Mouse (Mus musculus) liver, embryonic 11.5 days (tissue): Measurements from ENCODE around the gene Olfr1501. TPM values are rescaled to one million over a fixed set of nuclear protein-coding genes. Genes with fewer than 3 reads are reported as not detected.
"Not testable (repeated sequence)": the region's sequence is repeated elsewhere in the genome, so short reads cannot be mapped to it uniquely, and the experiment has no call there.

Experiments
- ATAC-seq: fragments of 200-750 bp; cut with Nextera tagmentation; replicated peaks from 2 replicates; pipeline ENCODE4 v1.8.0; 2017; ENCODE audit warnings: moderate number of reproducible peaks, mild to moderate bottlenecking, moderate TSS enrichment, moderate library complexity; ENCODE audit not compliant: low FRiP score
- DNase-seq: peaks from one replicate; pipeline ENCODE4 v3.0.0-alpha.2; 2017; ENCODE audit warnings: low spot score
- H3K27ac ChIP-seq: fragments of 300-500 bp; sonication (generic); 2 replicates; pipeline ENCODE4 v1.5.1; 2014; ENCODE audit warnings: mild to moderate bottlenecking, low read depth, low read length, control low read depth
- H3K27me3 ChIP-seq: fragments of 300-500 bp; sonication (generic); replicated peaks from 2 replicates; pipeline ENCODE4 v1.6.1; 2014; ENCODE audit warnings: low read length, mixed read lengths; ENCODE audit not compliant: control insufficient read depth, insufficient read depth
- H3K36me3 ChIP-seq: fragments of 300-500 bp; sonication (generic); 2 replicates; pipeline ENCODE4 v1.6.1; 2014; ENCODE audit warnings: mild to moderate bottlenecking, low read length, moderate library complexity, mixed read lengths; ENCODE audit not compliant: control insufficient read depth, insufficient read depth
- H3K4me1 ChIP-seq: fragments of 300-500 bp; sonication (generic); replicated peaks from 2 replicates; pipeline ENCODE4 v1.6.1; 2014; ENCODE audit warnings: low read length, mixed read lengths; ENCODE audit not compliant: control insufficient read depth, insufficient read depth
- H3K4me2 ChIP-seq: fragments of 300-500 bp; sonication (generic); 2 replicates; pipeline ENCODE4 v1.6.1; 2014; ENCODE audit warnings: mild to moderate bottlenecking, control low read depth, moderate library complexity
- H3K4me3 ChIP-seq: fragments of 300-500 bp; sonication (generic); 2 replicates; pipeline ENCODE4 v1.5.1; 2014; ENCODE audit warnings: low read depth, low read length, control low read depth
- H3K9ac ChIP-seq: fragments of 300-500 bp; sonication (generic); 2 replicates; pipeline ENCODE4 v1.6.1; 2014; ENCODE audit warnings: low read depth, low read length, control low read depth
- H3K9me3 ChIP-seq: fragments of 300-500 bp; sonication (generic); 2 replicates; pipeline ENCODE4 v1.6.1; 2016; ENCODE audit warnings: low read length, inconsistent platforms, mixed read lengths; ENCODE audit not compliant: control insufficient read depth
- WGBS: fragments of 180-500 bp; shearing (Covaris S2); extraction: QIAGEN DNeasy Blood & Tissue Kit; methylation state at CpG from one replicate; pipeline ENCODE4 v1.1.7; 2014; 5-methylcytosine and 5-hydroxymethylcytosine counted together
- polyA plus RNA-seq: library from polyadenylated mRNA; unstranded; fragments of >200 nt; fragmentation: Nextera tagmentation; extraction: Ambion mirVana; gene quantifications from 2 replicates; pipeline ENCODE4 v1.2.1, GENCODE M21; 2014

Gene Olfr1501
- polyA plus RNA-seq, result not detected in 2 replicates

- not testable (repeated sequence) for H3K4me1 ChIP-seq, H3K4me3 ChIP-seq, ATAC-seq, H3K36me3 ChIP-seq, DNase-seq, H3K9me3 ChIP-seq, H3K27me3 ChIP-seq, H3K9ac ChIP-seq, H3K27ac ChIP-seq, H3K4me2 ChIP-seq
Measured at GRCm38 (mm10) chr19:13850592-13850991, at the start of gene Olfr1501. Gene Olfr1501 (minus strand): TSS chr19:13850692.

- DNase-seq, result no peak
- no peak within 1 kb of the TSS for H3K27ac ChIP-seq
- no peak within 1 kb of the TSS for H3K9ac ChIP-seq
- no peaks in the 10 kb centered on the region for H3K36me3 ChIP-seq
- H3K4me2 ChIP-seq, result no peak within 1 kb of the TSS
- no peaks in the 10 kb centered on the region for H3K27me3 ChIP-seq
- H3K9me3 ChIP-seq, result no peaks in the 10 kb centered on the region
- ATAC-seq, result no peak
- H3K4me3 ChIP-seq, result no peak within 1 kb of the TSS
- 60% methylated on average over 1 of the region's 1 CpGs for WGBS
- no peaks in the 10 kb centered on the region for H3K4me1 ChIP-seq
Measured at GRCm38 (mm10) chr19:13897828-13898227, 47.3 kb upstream of the Olfr1501 start, which contains the start of gene Olfr1504. Gene Olfr1504 (minus strand): TSS chr19:13897928.

- Histone ChIP-seq H3K9ac (no peak within 1 kb of the TSS), H3K27ac (no peak within 1 kb of the TSS), H3K27me3 (no peaks in the 10 kb centered on the region), H3K4me2 (no peak within 1 kb of the TSS), H3K4me3 (no peak within 1 kb of the TSS), H3K4me1 (no peaks in the 10 kb centered on the region), H3K36me3 (no peaks in the 10 kb centered on the region), H3K9me3 (no peaks in the 10 kb centered on the region)
- ATAC-seq (no peak), DNase-seq (no peak)
- WGBS, result 83% methylated on average over 1 of the region's 1 CpGs
Measured at GRCm38 (mm10) chr19:13861495-13861894, 11.0 kb upstream of the Olfr1501 start, which contains the start of gene Olfr1502. Gene Olfr1502 (plus strand): TSS chr19:13861795.

- no peaks in the 10 kb centered on the region for H3K27me3 ChIP-seq
- no peak within 1 kb of the TSS for H3K27ac ChIP-seq
- DNase-seq (no peak), ATAC-seq (no peak)
- no peaks in the 10 kb centered on the region for H3K36me3 ChIP-seq
- no peak within 1 kb of the TSS for H3K4me2 ChIP-seq
- no peak within 1 kb of the TSS for H3K4me3 ChIP-seq
- H3K4me1 ChIP-seq, result no peaks in the 10 kb centered on the region
- no peaks in the 10 kb centered on the region for H3K9me3 ChIP-seq
- no peak within 1 kb of the TSS for H3K9ac ChIP-seq
Measured at GRCm38 (mm10) chr19:13830388-13830787, 20.1 kb downstream of the Olfr1501 start, which contains the start of gene Olfr1500. Gene Olfr1500 (minus strand): TSS chr19:13830488.

GRCm38 (mm10) chr19:13828447-13828846 is 22.0 kb downstream of the Olfr1501 start:
- Histone ChIP-seq H3K4me2 (no peak overlapping the region), H3K36me3 (no peaks in the 10 kb centered on the region), H3K9me3 (no peaks in the 10 kb centered on the region), H3K27ac (no peak overlapping the region), H3K9ac (no peak overlapping the region), H3K4me1 (no peaks in the 10 kb centered on the region), H3K27me3 (no peaks in the 10 kb centered on the region), H3K4me3 (no peak overlapping the region)
- ATAC-seq, result no peak
- no peak for DNase-seq
- 77% methylated on average over 3 of the region's 3 CpGs for WGBS

GRCm38 (mm10) chr19:13820847-13821246 is 29.6 kb downstream of the Olfr1501 start:
- H3K4me3 ChIP-seq, result no peak overlapping the region
- 39% methylated on average over 5 of the region's 5 CpGs for WGBS
- no peaks in the 10 kb centered on the region for H3K9me3 ChIP-seq
- ATAC-seq (no peak), DNase-seq (no peak)
- H3K4me1 ChIP-seq, result no peaks in the 10 kb centered on the region
- no peaks in the 10 kb centered on the region for H3K36me3 ChIP-seq
- H3K4me2 ChIP-seq, result no peak overlapping the region
- H3K27me3 ChIP-seq, result no peaks in the 10 kb centered on the region
- no peak overlapping the region for H3K9ac ChIP-seq
- H3K27ac ChIP-seq, result no peak overlapping the region

- Histone ChIP-seq H3K4me3 (no peak within 1 kb of the TSS), H3K4me1 (no peaks in the 10 kb centered on the region), H3K9ac (no peak within 1 kb of the TSS), H3K27me3 (no peaks in the 10 kb centered on the region), H3K9me3 (no peaks in the 10 kb centered on the region), H3K4me2 (no peak within 1 kb of the TSS), H3K36me3 (no peaks in the 10 kb centered on the region), H3K27ac (no peak within 1 kb of the TSS)
- no peak for ATAC-seq
- DNase-seq, result no peak
Measured at GRCm38 (mm10) chr19:13819347-13819746, 31.1 kb downstream of the Olfr1501 start, which contains the start of gene Olfr1499. Gene Olfr1499 (minus strand): TSS chr19:13819447.

- Histone ChIP-seq H3K27me3 (no peaks in the 10 kb centered on the region), H3K27ac (no peak overlapping the region), H3K9me3 (no peaks in the 10 kb centered on the region), H3K9ac (no peak overlapping the region), H3K4me1 (no peaks in the 10 kb centered on the region), H3K36me3 (no peaks in the 10 kb centered on the region), H3K4me3 (no peak overlapping the region), H3K4me2 (no peak overlapping the region)
- ATAC-seq (no peak), DNase-seq (no peak)
- WGBS, result 35% methylated on average over 5 of the region's 5 CpGs
Measured at GRCm38 (mm10) chr19:13818827-13819226, 31.7 kb downstream of the Olfr1501 start.

- Histone ChIP-seq H3K4me3 (no peak overlapping the region), H3K9ac (no peak overlapping the region), H3K27ac (no peak overlapping the region), H3K36me3 (no peaks in the 10 kb centered on the region), H3K4me1 (no peaks in the 10 kb centered on the region), H3K4me2 (no peak overlapping the region), H3K27me3 (no peaks in the 10 kb centered on the region), H3K9me3 (no peaks in the 10 kb centered on the region)
- ATAC-seq, result no peak
- 50% methylated on average over 2 of the region's 2 CpGs for WGBS
- DNase-seq, result no peak
Measured at GRCm38 (mm10) chr19:13812823-13813222, 37.7 kb downstream of the Olfr1501 start.
